Mouse (Mus musculus) granulocyte monocyte progenitor cell, adult 5-6 weeks (primary cell): ENCODE results near the gene Cdh16. TPM values are rescaled to one million over a fixed set of nuclear protein-coding genes. Genes with fewer than 3 reads are reported as not detected.
"Not testable (repeated sequence)": the region's sequence is repeated elsewhere in the genome, so short reads cannot be mapped to it uniquely, and the experiment has no call there.

Source experiments
- ATAC-seq: replicated peaks from 2 replicates; pipeline ENCODE4 v1.8.0; 2016; ENCODE audit warnings: mild to moderate bottlenecking, moderate TSS enrichment, inconsistent platforms; ENCODE audit not compliant: poor library complexity, severe bottlenecking
- total RNA-seq, 2 experiments: library from RNA; stranded (forward) in 1 of 2; stranded (reverse) in 1 of 2; fragments of 200-712, 200-1000 nt in 1 of 2; fragments of >200 nt in 1 of 2; fragmentation: Nextera tagmentation in 1 of 2; gene quantifications; 2 replicates each; pipeline ENCODE4 v1.2.3; 2014 to 2017

Gene Cdh16
- total RNA-seq, 2 experiments from 2014 or later, result not detected

DNA sequence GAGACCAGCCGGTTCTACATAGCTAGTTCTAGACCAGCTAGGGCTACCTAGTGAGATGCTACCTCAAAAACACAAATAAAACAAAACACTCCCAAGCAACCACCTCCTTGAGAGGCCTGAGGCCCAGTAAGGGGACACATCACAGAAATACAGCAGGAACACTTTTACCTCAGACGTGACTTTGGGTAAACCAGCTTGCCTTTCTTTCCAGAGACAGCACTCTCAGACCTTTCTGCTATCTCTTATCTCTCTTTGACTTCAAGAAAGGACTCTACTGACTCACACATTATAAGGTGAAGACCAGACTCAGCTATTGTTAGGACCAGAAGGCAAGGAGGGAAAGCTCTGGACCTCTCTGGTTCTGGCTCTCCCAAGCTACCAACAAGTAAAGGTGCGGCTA is 33.9 kb downstream of the Cdh16 start:
- no peak for ATAC-seq

DNA sequence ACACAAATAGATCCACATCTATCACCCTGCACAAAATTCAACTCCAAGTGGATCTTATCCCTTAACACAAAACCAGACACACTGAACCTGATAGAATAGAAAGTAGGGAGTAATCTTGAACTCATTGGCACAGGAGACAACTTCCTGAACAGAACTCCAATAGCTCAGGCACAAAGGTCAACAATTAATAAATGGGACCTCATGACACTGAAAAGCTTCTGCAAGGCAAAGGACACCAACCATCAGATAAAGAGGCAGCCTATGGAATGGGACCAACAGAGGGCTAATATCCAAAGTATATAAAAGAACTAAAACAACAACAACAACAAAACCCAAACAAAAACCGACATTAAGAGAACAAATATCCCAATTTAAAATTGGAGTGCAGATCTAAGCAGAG is 39.7 kb downstream of the Cdh16 start:
- ATAC-seq, result no peak

DNA sequence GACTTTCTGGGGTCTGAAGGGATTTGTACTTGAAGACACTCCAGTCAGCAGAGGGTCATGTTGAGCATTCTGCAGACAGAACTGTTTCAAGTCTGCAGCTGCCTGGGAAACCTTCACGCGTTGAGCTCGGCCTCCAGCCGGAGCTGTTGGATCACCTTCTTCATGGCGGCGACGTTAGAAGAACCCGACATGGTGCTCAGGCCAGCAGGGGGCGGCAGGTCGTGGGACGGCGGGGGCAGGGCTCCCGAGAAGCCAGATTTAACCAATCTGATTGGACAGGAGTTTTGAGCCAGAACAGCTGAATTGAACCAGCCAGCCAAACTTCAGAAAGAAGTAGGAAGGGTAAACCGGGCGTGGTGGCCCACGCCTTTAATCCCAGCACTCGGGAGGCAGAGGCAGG is 46.6 kb downstream of the Cdh16 start:
- ATAC-seq, result not testable (repeated sequence)

DNA sequence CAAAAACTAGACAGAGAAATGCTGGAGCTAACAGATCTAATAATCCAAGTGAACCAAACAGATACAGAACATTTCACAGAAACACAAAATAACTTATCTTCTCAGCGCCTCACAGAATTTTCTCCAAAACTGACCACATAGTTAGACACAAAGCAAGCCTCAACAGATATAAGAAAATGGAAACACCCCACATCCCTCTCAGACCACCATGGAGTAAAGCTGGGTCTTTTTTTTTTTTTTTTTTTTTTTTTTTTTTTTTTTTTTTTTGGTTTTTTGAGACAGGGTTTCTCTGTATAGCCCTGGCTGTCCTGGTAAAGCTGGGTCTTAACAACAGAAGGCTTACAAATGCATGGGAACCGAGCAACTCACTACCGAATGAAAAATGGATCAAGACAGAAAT is 47.4 kb downstream of the Cdh16 start:
- no peak for ATAC-seq

DNA sequence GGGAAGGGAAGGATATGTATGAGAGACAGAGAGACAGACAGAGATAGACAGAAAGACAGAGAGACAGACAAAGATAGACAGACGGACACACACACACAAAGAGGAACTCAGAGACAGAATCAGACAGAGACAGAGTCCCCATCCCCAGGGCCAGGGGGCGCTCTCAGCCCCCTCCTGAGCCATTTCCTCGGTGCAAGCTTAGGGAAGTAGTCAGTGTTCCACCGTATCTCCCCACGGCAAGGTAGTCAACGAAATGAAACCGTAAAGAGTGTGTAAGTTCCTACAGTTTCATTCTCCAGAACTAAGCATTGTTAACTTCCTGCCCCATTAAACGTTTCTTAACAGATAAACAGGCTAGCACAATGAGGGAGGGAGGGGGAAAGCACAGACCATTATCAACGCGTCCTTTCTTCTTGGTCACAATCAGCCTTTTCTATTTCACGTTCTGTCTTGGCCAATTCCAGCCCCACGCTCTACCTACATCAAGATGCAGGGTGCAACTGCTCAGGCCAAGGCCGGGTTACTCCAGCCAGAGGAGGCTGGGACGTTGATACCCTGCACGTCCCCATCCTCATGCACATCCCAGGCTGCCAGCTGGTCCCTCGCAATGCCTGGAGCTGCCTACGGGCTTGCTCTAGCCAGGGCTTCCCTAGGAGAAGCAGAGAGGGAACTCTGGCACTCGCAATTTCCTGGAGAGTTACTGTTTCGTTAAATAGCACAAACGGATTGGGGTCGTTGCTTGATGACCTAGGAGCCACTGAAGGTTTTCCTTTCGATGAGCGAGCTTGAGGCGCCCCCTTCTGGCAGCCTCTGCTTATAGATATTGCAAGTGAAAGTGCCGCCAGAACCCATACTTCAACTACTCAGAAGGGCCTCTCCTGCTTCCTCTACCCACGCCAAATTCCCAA is 53.5 kb downstream of the Cdh16 start:
- peak; percentile 92 for ATAC-seq

GRCm38 (mm10) chr8:104569559-104569958 is 54.6 kb downstream of the Cdh16 start:
- no peak for ATAC-seq

DNA sequence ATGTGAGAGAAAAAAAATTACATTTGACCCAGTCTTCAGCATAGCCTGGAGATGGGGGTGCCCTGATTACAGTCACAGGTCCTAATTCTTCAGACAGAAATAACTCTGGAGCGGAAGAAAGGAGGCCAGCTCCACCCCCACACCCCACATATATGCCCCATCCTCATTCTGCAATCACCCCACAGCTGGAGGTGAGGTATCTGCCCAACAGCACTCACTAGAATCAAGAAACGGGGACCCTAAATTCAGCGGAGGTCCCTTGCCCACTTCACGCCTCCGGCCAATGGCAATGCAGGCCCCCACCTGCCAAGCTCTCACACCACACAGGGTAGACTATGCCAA is 58.8 kb downstream of the Cdh16 start:
- no peak for ATAC-seq

DNA sequence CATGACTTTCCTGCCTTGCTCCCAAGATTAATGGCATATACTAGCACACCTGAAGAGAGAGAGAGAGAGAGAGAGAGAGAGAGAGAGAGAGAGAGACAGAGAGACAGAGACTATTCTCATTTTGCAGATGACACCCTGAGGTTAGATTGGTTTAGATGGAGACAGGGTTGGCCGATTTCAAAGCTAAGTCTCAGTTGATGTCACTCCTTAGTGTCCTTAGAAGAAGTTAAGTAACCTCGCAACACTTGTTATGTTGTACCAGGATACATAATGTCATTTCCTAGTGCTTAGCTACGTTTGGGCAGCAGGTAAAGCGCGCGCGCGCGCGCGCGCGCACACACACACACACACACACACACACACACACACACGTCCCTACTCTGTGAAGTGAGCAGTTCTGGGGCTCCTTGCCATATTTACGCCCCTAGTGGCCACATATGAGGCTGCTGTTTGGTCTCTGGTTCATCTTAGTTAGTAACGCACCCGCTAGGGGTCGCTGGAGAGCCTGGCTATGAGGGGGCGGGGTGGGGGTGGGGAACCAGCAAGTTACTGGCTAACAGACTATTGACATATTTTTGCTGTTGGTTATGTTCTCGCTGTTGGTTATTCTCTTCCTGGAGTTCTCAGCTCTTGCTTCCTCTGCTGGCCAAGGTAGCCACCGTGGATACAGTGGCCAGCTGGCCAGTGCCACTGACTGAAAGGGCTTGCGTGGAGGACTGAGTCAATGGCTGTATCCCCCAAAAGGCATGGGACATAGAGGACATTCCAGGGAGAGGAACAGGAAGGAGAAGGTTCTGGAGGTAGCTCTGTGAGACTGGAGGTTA is 59.4 kb downstream of the Cdh16 start:
- peak; percentile 100 for ATAC-seq

DNA sequence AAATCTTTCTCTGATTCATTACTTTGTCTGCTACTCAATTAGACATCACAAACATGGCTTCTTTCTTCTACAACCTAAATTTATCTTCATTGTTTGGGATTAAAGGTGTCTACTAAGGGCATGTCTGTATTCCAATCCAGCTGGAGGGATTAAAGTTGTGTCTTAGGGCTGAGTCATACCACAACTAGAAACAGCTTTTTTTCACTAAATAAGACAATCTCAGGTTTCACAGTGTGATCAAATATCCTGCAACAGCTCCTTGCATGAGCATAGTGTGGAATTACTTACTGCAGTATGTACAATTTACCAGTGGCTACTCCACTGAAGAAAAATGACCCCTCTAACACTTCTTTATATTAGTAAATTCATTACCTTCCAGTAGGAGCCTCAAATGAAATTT is 63.5 kb downstream of the Cdh16 start:
- no peak for ATAC-seq

DNA sequence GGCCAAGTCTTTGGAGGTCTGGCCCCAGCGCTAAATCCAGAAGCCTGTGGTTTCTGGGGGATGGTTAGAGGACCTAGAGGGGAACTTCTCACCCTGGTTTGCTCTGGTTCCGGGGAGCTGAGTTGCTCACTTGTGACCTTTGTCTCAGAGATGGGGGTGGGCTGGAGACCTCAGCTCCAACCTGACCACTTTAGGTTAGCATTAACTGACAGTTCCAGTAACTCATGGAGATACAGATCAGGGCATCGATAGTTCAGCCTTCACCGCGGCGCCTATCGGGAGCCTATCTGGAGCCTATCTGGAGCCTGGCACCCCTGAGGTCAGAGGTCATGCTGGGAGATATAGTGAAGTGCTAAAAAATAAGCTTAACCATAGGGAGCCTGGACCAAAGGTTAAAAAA is 67.0 kb downstream of the Cdh16 start:
- ATAC-seq, result no peak

GRCm38 (mm10) chr8:104555191-104555590 is 69.0 kb downstream of the Cdh16 start:
- no peak for ATAC-seq

Other genes starting within 250 kb of the Cdh16 start
- gene Cmtm4, start 228.6 kb downstream of the Cdh16 start, total RNA-seq (2014; fragmentation: Nextera tagmentation), result 0.58 and 1.4 TPM in 2 replicates
- 0.31 and 0.90 TPM in 2 replicates for gene Cmtm4, start 228.6 kb downstream of the Cdh16 start, total RNA-seq (2017)
- 13.9 and 21.2 TPM in 2 replicates for gene Dync1li2, start 181.3 kb downstream of the Cdh16 start, total RNA-seq (2014; fragmentation: Nextera tagmentation)
- 43.4 and 44.1 TPM in 2 replicates for gene Dync1li2, start 181.3 kb downstream of the Cdh16 start, total RNA-seq (2017)
- gene Terb1, start 114.5 kb downstream of the Cdh16 start, total RNA-seq (2014; fragmentation: Nextera tagmentation), result not detected in 2 replicates
- gene Terb1, start 114.5 kb downstream of the Cdh16 start, total RNA-seq (2017), result not detected in 2 replicates
- gene Nae1, start 89.8 kb downstream of the Cdh16 start, total RNA-seq (2014; fragmentation: Nextera tagmentation), result 38.8 and 62.4 TPM in 2 replicates
- 64.6 and 109 TPM in 2 replicates for gene Nae1, start 89.8 kb downstream of the Cdh16 start, total RNA-seq (2017)
- not detected in 2 replicates for gene Car7, start 89.7 kb downstream of the Cdh16 start, total RNA-seq (2014; fragmentation: Nextera tagmentation)
- 0.52 TPM in 1 of 2 replicates, not detected in the other for gene Car7, start 89.7 kb downstream of the Cdh16 start, total RNA-seq (2017)
- gene Pdp2, start 32.9 kb downstream of the Cdh16 start, total RNA-seq (2014; fragmentation: Nextera tagmentation), result 9.6 and 13.1 TPM in 2 replicates
- 10.3 and 11.4 TPM in 2 replicates for gene Pdp2, start 32.9 kb downstream of the Cdh16 start, total RNA-seq (2017)
- gene Rrad, start 6.9 kb upstream of the Cdh16 start, total RNA-seq (2014; fragmentation: Nextera tagmentation), result 0.95 and 2.6 TPM in 2 replicates
- gene Rrad, start 6.9 kb upstream of the Cdh16 start, total RNA-seq (2017), result 1.3 and 2.1 TPM in 2 replicates
- gene Ciao2b, start 17.6 kb upstream of the Cdh16 start, total RNA-seq (2014; fragmentation: Nextera tagmentation), result 21.4 and 40.5 TPM in 2 replicates
- 14.8 and 24.8 TPM in 2 replicates for gene Ciao2b, start 17.6 kb upstream of the Cdh16 start, total RNA-seq (2017)
- gene Ces2a, start 109.6 kb upstream of the Cdh16 start, total RNA-seq (2014; fragmentation: Nextera tagmentation), result not detected in 2 replicates
- gene Ces2a, start 109.6 kb upstream of the Cdh16 start, total RNA-seq (2017), result not detected in 2 replicates
- not detected in 2 replicates for gene Ces2b, start 207.2 kb upstream of the Cdh16 start, total RNA-seq (2014; fragmentation: Nextera tagmentation)
- not detected in 2 replicates for gene Ces2b, start 207.2 kb upstream of the Cdh16 start, total RNA-seq (2017)
- gene Ces2c, start 222.7 kb upstream of the Cdh16 start, total RNA-seq (2014; fragmentation: Nextera tagmentation), result not detected in 2 replicates
- not detected in 2 replicates for gene Ces2c, start 222.7 kb upstream of the Cdh16 start, total RNA-seq (2017)